Comparison of ENCODE assay signal across 8 mouse cellular contexts in genomic region chr12:79028911-79029861, GRCm38 (mm10). TPM values are rescaled to one million over a fixed set of nuclear protein-coding genes. Genes with fewer than 3 reads are reported as not detected.
DNase-seq lines count a peak whose midpoint lies in the region; ATAC-seq lines count a peak whose summit lies in the region.

TSS of gene Plekhh1 (plus strand) at chr12:79029163.

- H3K27ac ChIP-seq in limb, embryonic 13.5 days = no peak within 1 kb of the TSS
- H3K27ac ChIP-seq in midbrain, embryonic 13.5 days = peak within 1 kb of the TSS; percentile 69
- H3K27ac ChIP-seq in stomach, embryonic 14.5 days (ENCODE audit: low read length) = peak within 1 kb of the TSS; percentile 52; the same call in 1 of the 2 replicates

- peak within 1 kb of the TSS; percentile 95 for H3K4me2 ChIP-seq in limb, embryonic 13.5 days (replicated peaks)
- H3K4me2 ChIP-seq in midbrain, embryonic 13.5 days (replicated peaks) = peak within 1 kb of the TSS; percentile 91
- peak within 1 kb of the TSS; percentile 98 for H3K4me2 ChIP-seq in stomach, embryonic 14.5 days (replicated peaks; ENCODE audit: low read depth, low read length)

- ATAC-seq in limb, embryonic 13.5 days (ENCODE audit: low FRiP score, low read depth) = peak; percentile 90
- peak; percentile 95 for ATAC-seq in midbrain, embryonic 13.5 days
- ATAC-seq in stomach, embryonic 14.5 days (ENCODE audit: insufficient number of reproducible peaks, insufficient read depth, low FRiP score, low read depth) = peak; percentile 89

- no peak for DNase-seq in layer of hippocampus, adult 18-20 months (ENCODE audit: low spot score in 2 of 2)
- no peak for DNase-seq in layer of hippocampus, adult 9-10 months (ENCODE audit: low spot score)
- peak; percentile 40 for DNase-seq in cerebellum, adult 9-10 months
- peak; percentile 26 to 32 for DNase-seq in frontal cortex, postnatal 36 days (ENCODE audit: low spot score in 2 of 2)
- DNase-seq in induced T-regulatory cell, adult 2 months (ENCODE audit: low read depth) = peak; percentile 49

- WGBS in limb, embryonic 13.5 days = under 1% methylated on average over 62 of the region's 80 CpGs
- under 1% methylated on average over 77 of the region's 80 CpGs for WGBS in midbrain, embryonic 13.5 days
- WGBS in stomach, embryonic 14.5 days = under 1% methylated on average over 67 of the region's 80 CpGs

- H3K36me3 ChIP-seq in limb, embryonic 13.5 days = no peaks in the 10 kb centered on the region
- H3K36me3 ChIP-seq in midbrain, embryonic 13.5 days = no peaks in the 10 kb centered on the region
- H3K36me3 ChIP-seq in stomach, embryonic 14.5 days (ENCODE audit: control insufficient read depth, insufficient read depth, low read length) = no peaks in the 10 kb centered on the region

- no peaks in the 10 kb centered on the region for H3K9me3 ChIP-seq in limb, embryonic 13.5 days
- no peaks in the 10 kb centered on the region for H3K9me3 ChIP-seq in midbrain, embryonic 13.5 days
- H3K9me3 ChIP-seq in stomach, embryonic 14.5 days (ENCODE audit: control insufficient read depth, low read depth, low read length) = no peaks in the 10 kb centered on the region

- 0 out of 2 replicates have a peak, but pooled peaks cover 2% of the 10 kb centered on the region for H3K27me3 ChIP-seq in limb, embryonic 13.5 days
- H3K27me3 ChIP-seq in midbrain, embryonic 13.5 days = no peaks in the 10 kb centered on the region
- no peaks in the 10 kb centered on the region for H3K27me3 ChIP-seq in stomach, embryonic 14.5 days (ENCODE audit: control insufficient read depth, insufficient read depth, low read length)

- peaks cover 13% of the 10 kb centered on the region; the same call in 1 of the 2 replicates for H3K4me1 ChIP-seq in limb, embryonic 13.5 days
- H3K4me1 ChIP-seq in midbrain, embryonic 13.5 days (replicated peaks) = peaks cover 15% of the 10 kb centered on the region
- no peaks in the 10 kb centered on the region for H3K4me1 ChIP-seq in stomach, embryonic 14.5 days (ENCODE audit: control insufficient read depth, insufficient read depth, low read length)

- H3K9ac ChIP-seq in limb, embryonic 13.5 days = peak within 1 kb of the TSS; percentile 80
- peak within 1 kb of the TSS; percentile 89 for H3K9ac ChIP-seq in midbrain, embryonic 13.5 days (replicated peaks)
- peak within 1 kb of the TSS; percentile 69 for H3K9ac ChIP-seq in stomach, embryonic 14.5 days (replicated peaks; ENCODE audit: low read depth, low read length)

- H3K4me3 ChIP-seq in limb, embryonic 13.5 days = peak within 1 kb of the TSS; percentile 81
- H3K4me3 ChIP-seq in midbrain, embryonic 13.5 days (replicated peaks) = peak within 1 kb of the TSS; percentile 82
- peak within 1 kb of the TSS; percentile 73 for H3K4me3 ChIP-seq in stomach, embryonic 14.5 days (ENCODE audit: low read depth, low read length)

RNA-seq across cellular contexts. Expression of gene Plekhh1, which starts in this region (rescaled TPM):
- total RNA-seq in layer of hippocampus, adult 18-20 months (2021) = 10 to 100 TPM; 19.1 to 20.1 TPM
- 1.7 TPM in 2 replicates for polyA plus RNA-seq in limb, embryonic 13.5 days (2015; fragmentation: Nextera tagmentation; extraction: Ambion mirVana)
- polyA plus RNA-seq in midbrain, embryonic 13.5 days (2015; fragmentation: Nextera tagmentation; extraction: Ambion mirVana) = 3.2 and 4.0 TPM in 2 replicates
- polyA plus RNA-seq in stomach, embryonic 14.5 days (2014; fragmentation: Nextera tagmentation; extraction: Ambion mirVana) = 4.7 and 4.8 TPM in 2 replicates

Comparison
In these comparisons a context has a peak if more than half of its experiments do, and no peak if none do; other contexts are left out.
1. DNase-seq: peak in cerebellum, adult 9-10 months (single experiment), frontal cortex, postnatal 36 days (2 of 2) and induced T-regulatory cell, adult 2 months (single experiment); none in layer of hippocampus, adult 18-20 months (0 of 2) and layer of hippocampus, adult 9-10 months (single experiment).
2. Peak in every context shown above with its lines, with median percentiles within 50 percentile points of each other: ATAC-seq, H3K4me2 ChIP-seq, H3K4me3 ChIP-seq and H3K9ac ChIP-seq.